Mouse (Mus musculus): Measurements from ENCODE around the gene Psma6. TPM values are rescaled to one million over a fixed set of nuclear protein-coding genes. Genes with fewer than 3 reads are reported as not detected.

Gene Psma6
- polyA plus RNA-seq, 1 experiment from 2014 or later: 419 TPM

DNA sequence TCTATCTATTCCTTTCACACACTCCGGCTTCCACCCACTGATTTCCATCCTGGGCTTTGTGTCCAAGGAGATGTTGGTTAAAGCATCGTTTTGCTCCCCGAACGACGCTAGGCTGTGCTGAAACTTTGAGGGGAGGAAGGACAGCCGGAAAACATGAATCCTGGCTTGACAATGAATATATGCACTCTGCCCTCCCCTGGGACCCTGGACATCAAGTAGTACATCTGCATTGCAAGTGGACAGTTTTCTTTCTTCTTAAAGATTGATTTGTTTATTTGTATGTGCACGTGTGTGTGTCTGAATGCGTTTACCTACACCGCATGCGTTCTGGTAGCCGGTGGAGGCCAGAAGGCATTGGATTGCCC lies 63.4 kb downstream of the Psma6 start:
- H3K27ac ChIP-seq: peak overlapping the region; percentile 89
- no peak for DNase-seq (ENCODE audit: low spot score)
- H3K4me2 ChIP-seq (ENCODE audit: low read length): no peak overlapping the region
- peaks cover 31% of the 10 kb centered on the region for H3K4me1 ChIP-seq (replicated peaks; ENCODE audit: insufficient read depth, low read length)
- WGBS: 59% methylated on average over 11 of the region's 11 CpGs
- H3K27me3 ChIP-seq (ENCODE audit: insufficient read depth, low read length): no peaks in the 10 kb centered on the region
- no peak for TF ChIP-seq CTCF (IDR thresholded peaks at IDR 0.05; ENCODE audit: low read depth)
- H3K36me3 ChIP-seq (ENCODE audit: insufficient read depth, low read length): no peaks in the 10 kb centered on the region
- H3K9ac ChIP-seq (ENCODE audit: low read depth, low read length): peak overlapping the region; percentile 32; the same call in 1 of the 2 replicates
- H3K9me3 ChIP-seq (replicated peaks; ENCODE audit: low read length): no peaks in the 10 kb centered on the region
- no peak for ATAC-seq (replicated peaks; ENCODE audit: low FRiP score, low read depth)
- no peak overlapping the region for H3K4me3 ChIP-seq (replicated peaks; ENCODE audit: low read depth, low read length)

GRCm38 (mm10) chr12:55448457-55448856 lies 64.4 kb downstream of the Psma6 start:
- no peaks in the 10 kb centered on the region for H3K27me3 ChIP-seq (ENCODE audit: insufficient read depth, low read length)
- ATAC-seq (replicated peaks; ENCODE audit: low FRiP score, low read depth) (no peak), DNase-seq (ENCODE audit: low spot score) (no peak)
- H3K36me3 ChIP-seq (ENCODE audit: insufficient read depth, low read length): no peaks in the 10 kb centered on the region
- 84% methylated on average over 2 of the region's 2 CpGs for WGBS
- H3K9ac ChIP-seq (ENCODE audit: low read depth, low read length): no peak overlapping the region
- H3K27ac ChIP-seq: no peak overlapping the region
- H3K4me1 ChIP-seq (replicated peaks; ENCODE audit: insufficient read depth, low read length): peaks cover 28% of the 10 kb centered on the region
- no peak overlapping the region for H3K4me2 ChIP-seq (ENCODE audit: low read length)
- no peaks in the 10 kb centered on the region for H3K9me3 ChIP-seq (replicated peaks; ENCODE audit: low read length)
- no peak overlapping the region for H3K4me3 ChIP-seq (replicated peaks; ENCODE audit: low read depth, low read length)
- no peak for TF ChIP-seq CTCF (IDR thresholded peaks at IDR 0.05; ENCODE audit: low read depth)

- H3K9me3 ChIP-seq (replicated peaks; ENCODE audit: low read length): no peaks in the 10 kb centered on the region
- no peak overlapping the region for H3K27ac ChIP-seq
- H3K4me1 ChIP-seq (replicated peaks; ENCODE audit: insufficient read depth, low read length): peaks cover 24% of the 10 kb centered on the region
- H3K4me3 ChIP-seq (replicated peaks; ENCODE audit: low read depth, low read length): no peak overlapping the region
- 95% methylated on average over 2 of the region's 2 CpGs for WGBS
- DNase-seq (ENCODE audit: low spot score): no peak
- no peak overlapping the region for H3K4me2 ChIP-seq (ENCODE audit: low read length)
- no peak for TF ChIP-seq CTCF (IDR thresholded peaks at IDR 0.05; ENCODE audit: low read depth)
- H3K36me3 ChIP-seq (ENCODE audit: insufficient read depth, low read length): no peaks in the 10 kb centered on the region
- no peak overlapping the region for H3K9ac ChIP-seq (ENCODE audit: low read depth, low read length)
- no peak for ATAC-seq (replicated peaks; ENCODE audit: low FRiP score, low read depth)
- no peaks in the 10 kb centered on the region for H3K27me3 ChIP-seq (ENCODE audit: insufficient read depth, low read length)
Observed at GRCm38 (mm10) chr12:55449048-55449447, 65.0 kb downstream of the Psma6 start.

- 0 out of 2 replicates have a peak overlapping the region, but pooled peaks have one; percentile 19 for H3K27ac ChIP-seq
- no peak overlapping the region for H3K9ac ChIP-seq (ENCODE audit: low read depth, low read length)
- no peaks in the 10 kb centered on the region for H3K27me3 ChIP-seq (ENCODE audit: insufficient read depth, low read length)
- H3K36me3 ChIP-seq (ENCODE audit: insufficient read depth, low read length): no peaks in the 10 kb centered on the region
- H3K4me2 ChIP-seq (ENCODE audit: low read length): peak overlapping the region; percentile 30
- no peaks in the 10 kb centered on the region for H3K9me3 ChIP-seq (replicated peaks; ENCODE audit: low read length)
- no peak overlapping the region for H3K4me3 ChIP-seq (replicated peaks; ENCODE audit: low read depth, low read length)
- ATAC-seq (replicated peaks; ENCODE audit: low FRiP score, low read depth) (0 out of 2 replicates have a peak, but pooled peaks have one; percentile 24), DNase-seq (ENCODE audit: low spot score) (peak; percentile 57)
- H3K4me1 ChIP-seq (replicated peaks; ENCODE audit: insufficient read depth, low read length): peaks cover 24% of the 10 kb centered on the region
- 34% methylated on average over 16 of the region's 16 CpGs for WGBS
- no peak for TF ChIP-seq CTCF (IDR thresholded peaks at IDR 0.05; ENCODE audit: low read depth)
Observed at GRCm38 (mm10) chr12:55450421-55450820, 66.4 kb downstream of the Psma6 start.

DNA sequence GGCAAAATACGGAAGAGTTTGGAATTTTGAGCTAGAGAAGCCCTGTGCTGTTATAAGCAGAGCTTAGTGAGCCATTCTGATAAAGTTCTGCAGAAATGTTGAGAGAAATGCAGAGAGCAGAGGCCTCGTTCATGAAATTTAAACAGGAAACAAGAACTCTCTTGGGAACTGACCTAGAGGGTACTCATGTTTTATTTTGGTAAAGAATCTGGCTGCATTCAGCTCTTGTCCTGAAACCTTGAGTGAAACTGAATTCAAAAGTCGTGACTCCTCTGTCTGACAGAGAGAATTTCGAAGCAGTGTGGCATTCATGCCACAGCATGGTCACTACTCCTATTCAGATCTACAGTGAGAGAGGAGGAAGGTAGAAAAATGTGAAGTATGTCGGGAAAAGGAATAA lies 68.8 kb downstream of the Psma6 start:
- H3K4me2 ChIP-seq (ENCODE audit: low read length): no peak overlapping the region
- ATAC-seq (replicated peaks; ENCODE audit: low FRiP score, low read depth): no peak
- H3K9me3 ChIP-seq (replicated peaks; ENCODE audit: low read length): no peaks in the 10 kb centered on the region
- H3K4me1 ChIP-seq (replicated peaks; ENCODE audit: insufficient read depth, low read length): peaks cover 11% of the 10 kb centered on the region; the same call in 1 of the 2 replicates
- H3K27ac ChIP-seq: peak overlapping the region; percentile 68
- 35% methylated on average over 5 of the region's 5 CpGs for WGBS
- DNase-seq (ENCODE audit: low spot score): peak; percentile 78
- no peak overlapping the region for H3K9ac ChIP-seq (ENCODE audit: low read depth, low read length)
- TF ChIP-seq CTCF (IDR thresholded peaks at IDR 0.05; ENCODE audit: low read depth): no peak
- no peak overlapping the region for H3K4me3 ChIP-seq (replicated peaks; ENCODE audit: low read depth, low read length)
- H3K36me3 ChIP-seq (ENCODE audit: insufficient read depth, low read length): no peaks in the 10 kb centered on the region
- H3K27me3 ChIP-seq (ENCODE audit: insufficient read depth, low read length): no peaks in the 10 kb centered on the region

- H3K27ac ChIP-seq: no peak overlapping the region
- TF ChIP-seq CTCF (IDR thresholded peaks at IDR 0.05; ENCODE audit: low read depth): no peak
Observed at GRCm38 (mm10) chr12:55453924-55454323, 69.9 kb downstream of the Psma6 start.

DNA sequence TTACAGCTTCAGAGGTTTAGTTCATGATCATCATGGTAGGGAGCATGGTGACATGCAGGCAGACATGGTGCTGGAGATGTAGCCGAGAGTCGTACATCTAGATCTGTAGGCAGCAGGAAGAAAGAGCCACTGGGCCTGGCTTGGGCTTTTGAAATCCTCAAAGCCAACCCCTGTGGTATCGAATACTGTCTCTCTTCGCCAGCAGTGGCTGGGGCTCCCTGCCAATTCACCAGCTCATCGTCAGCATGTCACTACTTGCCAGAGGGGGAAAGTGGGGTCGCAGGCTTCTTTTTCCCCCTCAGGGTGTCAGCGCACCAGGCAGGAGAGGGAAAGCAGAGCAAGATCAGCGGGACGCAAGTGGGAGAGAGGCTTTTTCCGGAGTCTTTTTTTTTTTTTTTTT lies 71.2 kb downstream of the Psma6 start:
- Histone ChIP-seq H3K9me3 (replicated peaks; ENCODE audit: low read length) (no peaks in the 10 kb centered on the region), H3K27ac (no peak overlapping the region), H3K27me3 (ENCODE audit: insufficient read depth, low read length) (no peaks in the 10 kb centered on the region), H3K9ac (ENCODE audit: low read depth, low read length) (no peak overlapping the region), H3K4me2 (ENCODE audit: low read length) (no peak overlapping the region), H3K4me3 (replicated peaks; ENCODE audit: low read depth, low read length) (no peak overlapping the region), H3K36me3 (ENCODE audit: insufficient read depth, low read length) (no peaks in the 10 kb centered on the region), H3K4me1 (replicated peaks; ENCODE audit: insufficient read depth, low read length) (peaks cover 13% of the 10 kb centered on the region; the same call in 1 of the 2 replicates)
- no peak for TF ChIP-seq CTCF (IDR thresholded peaks at IDR 0.05; ENCODE audit: low read depth)
- 78% methylated on average over 10 of the region's 10 CpGs for WGBS
- no peak for ATAC-seq (replicated peaks; ENCODE audit: low FRiP score, low read depth)
- no peak for DNase-seq (ENCODE audit: low spot score)

More at GRCm38 (mm10) chr12:55453924-55454323, 69.9 kb downstream of the Psma6 start:
- Histone ChIP-seq H3K4me3 (replicated peaks; ENCODE audit: low read depth, low read length) (no peak overlapping the region), H3K27me3 (ENCODE audit: insufficient read depth, low read length) (no peaks in the 10 kb centered on the region), H3K36me3 (ENCODE audit: insufficient read depth, low read length) (no peaks in the 10 kb centered on the region), H3K9ac (ENCODE audit: low read depth, low read length) (no peak overlapping the region), H3K4me1 (replicated peaks; ENCODE audit: insufficient read depth, low read length) (peaks cover 12% of the 10 kb centered on the region; the same call in 1 of the 2 replicates), H3K9me3 (replicated peaks; ENCODE audit: low read length) (no peaks in the 10 kb centered on the region), H3K4me2 (ENCODE audit: low read length) (no peak overlapping the region)
- WGBS: 65% methylated on average over 4 of the region's 4 CpGs
- DNase-seq (ENCODE audit: low spot score) (peak; percentile 53), ATAC-seq (replicated peaks; ENCODE audit: low FRiP score, low read depth) (no peak)

Data from kidney, postnatal 0 days (tissue).